Mouse (Mus musculus): ENCODE data around the gene Zfp639. TPM values are rescaled to one million over a fixed set of nuclear protein-coding genes. Genes with fewer than 3 reads are reported as not detected.

Gene Zfp639
- polyA plus RNA-seq, 1 experiment: 49.8 TPM

DNA sequence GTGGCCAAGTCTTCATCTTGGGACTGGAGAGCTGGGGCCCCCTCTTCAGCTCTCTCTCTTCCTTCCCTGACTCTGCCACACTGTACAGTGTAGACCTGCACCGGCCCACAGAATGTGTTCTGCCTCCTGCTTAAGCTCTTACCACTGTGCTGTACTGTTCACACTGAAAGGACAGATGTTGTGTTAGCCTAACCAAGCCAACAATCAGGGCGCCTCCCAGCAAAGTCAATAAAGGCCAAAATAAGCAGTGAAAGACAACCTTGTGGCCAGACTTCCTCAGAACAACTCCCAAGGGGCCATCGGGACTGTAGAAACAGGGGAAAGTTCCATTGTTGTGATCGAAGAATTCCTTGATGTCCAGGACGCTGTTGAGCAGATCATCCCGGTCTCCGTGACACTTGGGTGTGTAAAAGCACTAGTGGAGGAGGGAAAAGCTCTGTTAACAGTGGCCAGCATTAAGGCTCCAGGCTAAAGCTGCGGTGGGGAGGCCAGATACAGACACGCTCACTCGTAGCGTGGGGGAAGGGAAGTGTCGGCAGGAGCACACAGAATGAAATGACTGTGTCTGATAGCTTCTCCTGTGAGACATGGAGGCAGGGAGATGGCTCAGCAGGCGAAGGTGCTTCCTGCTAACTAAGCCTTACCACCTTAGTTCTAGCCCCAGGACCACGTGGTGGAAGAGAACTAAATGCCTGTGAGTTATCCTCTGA is 37.7 kb upstream of the Zfp639 start:
- H3K36me3 ChIP-seq (ENCODE audit: control insufficient read depth, insufficient read depth, low read length, poor library complexity, severe bottlenecking): no peaks in the 10 kb centered on the region
- no peaks in the 10 kb centered on the region for H3K9me3 ChIP-seq (replicated peaks; ENCODE audit: control insufficient read depth, insufficient read depth, low read length, poor library complexity, severe bottlenecking)
- TF ChIP-seq EP300 (IDR thresholded peaks at IDR 0.05; ENCODE audit: insufficient read depth, low read depth, low read length): no peak
- TF ChIP-seq CTCF (IDR thresholded peaks at IDR 0.05; ENCODE audit: low read depth, low read length): no peak
- TF ChIP-seq POLR2A (IDR thresholded peaks at IDR 0.05; ENCODE audit: insufficient read depth, low read length): no peak
- no peak overlapping the region for H3K9ac ChIP-seq (ENCODE audit: low read depth, poor library complexity, severe bottlenecking)
- H3K4me3 ChIP-seq (ENCODE audit: low read depth, low read length): no peak overlapping the region
- no peaks in the 10 kb centered on the region for H3K4me1 ChIP-seq (ENCODE audit: control insufficient read depth, insufficient read depth, low read length)
- no peak overlapping the region for H3K27ac ChIP-seq (ENCODE audit: insufficient read depth, low read length)
- H3K27me3 ChIP-seq (ENCODE audit: control insufficient read depth, insufficient read depth, low read length, poor library complexity, severe bottlenecking): no peaks in the 10 kb centered on the region

- Histone ChIP-seq H3K36me3 (ENCODE audit: control insufficient read depth, insufficient read depth, low read length, poor library complexity, severe bottlenecking) (no peaks in the 10 kb centered on the region), H3K4me1 (ENCODE audit: control insufficient read depth, insufficient read depth, low read length) (no peaks in the 10 kb centered on the region), H3K27ac (ENCODE audit: insufficient read depth, low read length) (no peak overlapping the region), H3K4me3 (ENCODE audit: low read depth, low read length) (no peak overlapping the region), H3K9me3 (replicated peaks; ENCODE audit: control insufficient read depth, insufficient read depth, low read length, poor library complexity, severe bottlenecking) (no peaks in the 10 kb centered on the region), H3K9ac (ENCODE audit: low read depth, poor library complexity, severe bottlenecking) (no peak overlapping the region), H3K27me3 (ENCODE audit: control insufficient read depth, insufficient read depth, low read length, poor library complexity, severe bottlenecking) (no peaks in the 10 kb centered on the region)
- no peak for TF ChIP-seq CTCF (IDR thresholded peaks at IDR 0.05; ENCODE audit: low read depth, low read length)
- no peak for TF ChIP-seq POLR2A (IDR thresholded peaks at IDR 0.05; ENCODE audit: insufficient read depth, low read length)
- TF ChIP-seq EP300 (IDR thresholded peaks at IDR 0.05; ENCODE audit: insufficient read depth, low read depth, low read length): no peak
Measured at GRCm38 (mm10) chr3:32473184-32473583, 36.9 kb upstream of the Zfp639 start.

DNA sequence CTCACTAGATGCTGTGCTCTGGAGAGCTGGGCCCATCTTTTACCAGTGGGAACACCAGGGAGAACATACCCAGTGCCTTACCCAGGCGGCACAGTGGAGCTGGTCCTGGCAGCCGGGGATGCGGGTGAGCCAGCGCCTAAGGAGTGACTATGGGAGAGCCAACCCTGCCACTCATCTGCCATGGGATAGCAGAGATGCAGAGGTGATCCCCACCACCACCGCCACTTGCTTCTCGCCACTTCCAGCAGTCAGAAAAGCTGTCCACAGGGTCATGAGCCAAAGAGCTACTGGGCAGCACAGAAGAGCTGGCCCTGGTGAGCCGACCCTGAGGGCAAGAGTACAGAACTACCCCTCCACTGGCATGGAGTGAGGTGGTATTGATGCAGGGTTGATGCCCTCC is 30.1 kb upstream of the Zfp639 start:
- no peaks in the 10 kb centered on the region for H3K4me1 ChIP-seq (ENCODE audit: control insufficient read depth, insufficient read depth, low read length)
- H3K9ac ChIP-seq (ENCODE audit: low read depth, poor library complexity, severe bottlenecking): no peak overlapping the region
- H3K36me3 ChIP-seq (ENCODE audit: control insufficient read depth, insufficient read depth, low read length, poor library complexity, severe bottlenecking): no peaks in the 10 kb centered on the region
- no peaks in the 10 kb centered on the region for H3K9me3 ChIP-seq (replicated peaks; ENCODE audit: control insufficient read depth, insufficient read depth, low read length, poor library complexity, severe bottlenecking)
- no peak overlapping the region for H3K4me3 ChIP-seq (ENCODE audit: low read depth, low read length)
- H3K27ac ChIP-seq (ENCODE audit: insufficient read depth, low read length): no peak overlapping the region
- no peak for TF ChIP-seq CTCF (IDR thresholded peaks at IDR 0.05; ENCODE audit: low read depth, low read length)
- TF ChIP-seq EP300 (IDR thresholded peaks at IDR 0.05; ENCODE audit: insufficient read depth, low read depth, low read length): no peak
- TF ChIP-seq POLR2A (IDR thresholded peaks at IDR 0.05; ENCODE audit: insufficient read depth, low read length): no peak
- H3K27me3 ChIP-seq (ENCODE audit: control insufficient read depth, insufficient read depth, low read length, poor library complexity, severe bottlenecking): no peaks in the 10 kb centered on the region

- Histone ChIP-seq H3K9me3 (replicated peaks; ENCODE audit: control insufficient read depth, insufficient read depth, low read length, poor library complexity, severe bottlenecking) (no peaks in the 10 kb centered on the region), H3K36me3 (ENCODE audit: control insufficient read depth, insufficient read depth, low read length, poor library complexity, severe bottlenecking) (no peaks in the 10 kb centered on the region), H3K4me3 (ENCODE audit: low read depth, low read length) (no peak overlapping the region), H3K9ac (ENCODE audit: low read depth, poor library complexity, severe bottlenecking) (no peak overlapping the region), H3K27me3 (ENCODE audit: control insufficient read depth, insufficient read depth, low read length, poor library complexity, severe bottlenecking) (no peaks in the 10 kb centered on the region), H3K4me1 (ENCODE audit: control insufficient read depth, insufficient read depth, low read length) (no peaks in the 10 kb centered on the region), H3K27ac (ENCODE audit: insufficient read depth, low read length) (no peak overlapping the region)
- TF ChIP-seq POLR2A (IDR thresholded peaks at IDR 0.05; ENCODE audit: insufficient read depth, low read length) (no peak), EP300 (IDR thresholded peaks at IDR 0.05; ENCODE audit: insufficient read depth, low read depth, low read length) (no peak), CTCF (IDR thresholded peaks at IDR 0.05; ENCODE audit: low read depth, low read length) (no peak)
Measured at GRCm38 (mm10) chr3:32483035-32483434, 27.0 kb upstream of the Zfp639 start.

DNA sequence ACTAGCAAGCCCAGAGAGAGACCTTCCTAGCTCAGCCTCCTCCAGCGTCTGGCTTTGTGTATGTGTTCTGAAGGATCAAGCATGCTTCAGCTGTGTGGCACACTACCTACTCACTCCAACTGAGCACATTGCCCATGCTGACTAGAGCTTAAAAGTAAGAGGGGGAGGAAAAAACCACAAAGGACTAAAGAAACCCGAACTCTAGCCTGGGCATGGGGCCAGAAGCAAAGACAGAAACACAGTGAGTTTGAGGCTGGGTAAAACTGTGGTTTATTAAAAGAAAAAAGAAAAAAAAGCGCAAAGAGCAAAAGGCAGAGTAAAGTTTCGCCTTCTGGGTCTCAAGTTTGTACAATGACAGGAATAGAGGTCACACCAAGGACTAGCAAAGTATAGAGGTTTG is 23.5 kb upstream of the Zfp639 start:
- no peaks in the 10 kb centered on the region for H3K27me3 ChIP-seq (ENCODE audit: control insufficient read depth, insufficient read depth, low read length, poor library complexity, severe bottlenecking)
- no peaks in the 10 kb centered on the region for H3K4me1 ChIP-seq (ENCODE audit: control insufficient read depth, insufficient read depth, low read length)
- no peak overlapping the region for H3K4me3 ChIP-seq (ENCODE audit: low read depth, low read length)
- H3K9me3 ChIP-seq (replicated peaks; ENCODE audit: control insufficient read depth, insufficient read depth, low read length, poor library complexity, severe bottlenecking): no peaks in the 10 kb centered on the region
- TF ChIP-seq POLR2A (IDR thresholded peaks at IDR 0.05; ENCODE audit: insufficient read depth, low read length) (no peak), CTCF (IDR thresholded peaks at IDR 0.05; ENCODE audit: low read depth, low read length) (no peak), EP300 (IDR thresholded peaks at IDR 0.05; ENCODE audit: insufficient read depth, low read depth, low read length) (no peak)
- no peaks in the 10 kb centered on the region for H3K36me3 ChIP-seq (ENCODE audit: control insufficient read depth, insufficient read depth, low read length, poor library complexity, severe bottlenecking)
- H3K9ac ChIP-seq (ENCODE audit: low read depth, poor library complexity, severe bottlenecking): no peak overlapping the region
- no peak overlapping the region for H3K27ac ChIP-seq (ENCODE audit: insufficient read depth, low read length)

- H3K4me1 ChIP-seq (ENCODE audit: control insufficient read depth, insufficient read depth, low read length): no peaks in the 10 kb centered on the region
- H3K9me3 ChIP-seq (replicated peaks; ENCODE audit: control insufficient read depth, insufficient read depth, low read length, poor library complexity, severe bottlenecking): no peaks in the 10 kb centered on the region
- no peak overlapping the region for H3K4me3 ChIP-seq (ENCODE audit: low read depth, low read length)
- no peaks in the 10 kb centered on the region for H3K36me3 ChIP-seq (ENCODE audit: control insufficient read depth, insufficient read depth, low read length, poor library complexity, severe bottlenecking)
- no peak for TF ChIP-seq EP300 (IDR thresholded peaks at IDR 0.05; ENCODE audit: insufficient read depth, low read depth, low read length)
- no peak for TF ChIP-seq POLR2A (IDR thresholded peaks at IDR 0.05; ENCODE audit: insufficient read depth, low read length)
- TF ChIP-seq CTCF (IDR thresholded peaks at IDR 0.05; ENCODE audit: low read depth, low read length): no peak
- no peaks in the 10 kb centered on the region for H3K27me3 ChIP-seq (ENCODE audit: control insufficient read depth, insufficient read depth, low read length, poor library complexity, severe bottlenecking)
- H3K9ac ChIP-seq (ENCODE audit: low read depth, poor library complexity, severe bottlenecking): no peak overlapping the region
- H3K27ac ChIP-seq (ENCODE audit: insufficient read depth, low read length): no peak overlapping the region
Measured at GRCm38 (mm10) chr3:32488172-32488571, 21.9 kb upstream of the Zfp639 start.

Data from ES-Bruce4 (cell line).